Mouse (Mus musculus): ENCODE measurements at regions not wholly inside any gene's neighbourhood (a gene's known extent, or its start where the extent isn't known, plus 50 kb on each side); places are given as distances from the start of the nearest gene placed in this dataset.

DNA sequence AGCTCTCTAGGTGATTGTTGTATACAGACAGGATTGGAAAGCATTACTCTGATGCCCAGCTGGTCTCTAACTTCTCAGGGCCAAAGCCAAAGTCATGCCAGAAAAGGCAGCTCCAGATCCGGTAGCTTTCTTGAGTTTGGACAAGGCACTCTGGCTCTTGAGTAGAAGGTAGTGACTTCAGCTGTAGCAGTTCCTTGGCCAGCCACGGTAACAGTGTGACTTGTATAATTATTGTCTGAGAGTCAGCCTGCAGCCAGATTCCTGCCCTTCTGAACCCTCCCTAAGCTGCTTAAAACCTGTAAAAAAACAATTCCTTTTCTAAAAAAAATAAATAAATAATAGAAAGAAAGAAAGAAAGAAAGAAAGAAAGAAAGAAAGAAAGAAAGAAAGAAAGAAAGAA, 843.0 kb downstream of the Diaph3 start:
- no peak for TF ChIP-seq USF1 (IDR thresholded peaks at IDR 0.05; ENCODE audit: low read depth)
- no peak for TF ChIP-seq MYOG (IDR thresholded peaks at IDR 0.05; ENCODE audit: control insufficient read depth in 1 of 3, insufficient read depth in 1 of 3, insufficient read length in 2 of 3, low read depth in 2 of 3)
- TF ChIP-seq TCF3 (IDR thresholded peaks at IDR 0.05; ENCODE audit: insufficient read length, low read depth) = no peak
- TF ChIP-seq REST (IDR thresholded peaks at IDR 0.05; ENCODE audit: insufficient read depth, insufficient read length) = no peak
- no peak for TF ChIP-seq POLR2A (IDR thresholded peaks at IDR 0.05; ENCODE audit: insufficient read length, low read depth)
- no peak for TF ChIP-seq E2F4 (IDR thresholded peaks at IDR 0.05; ENCODE audit: insufficient read depth)
- no peak for TF ChIP-seq TCF12 (IDR thresholded peaks at IDR 0.05; ENCODE audit: insufficient read depth, poor library complexity, severe bottlenecking)

Measured in myocyte (in vitro differentiated cells).